Mouse (Mus musculus): ENCODE results near the gene Armc8.

DNA sequence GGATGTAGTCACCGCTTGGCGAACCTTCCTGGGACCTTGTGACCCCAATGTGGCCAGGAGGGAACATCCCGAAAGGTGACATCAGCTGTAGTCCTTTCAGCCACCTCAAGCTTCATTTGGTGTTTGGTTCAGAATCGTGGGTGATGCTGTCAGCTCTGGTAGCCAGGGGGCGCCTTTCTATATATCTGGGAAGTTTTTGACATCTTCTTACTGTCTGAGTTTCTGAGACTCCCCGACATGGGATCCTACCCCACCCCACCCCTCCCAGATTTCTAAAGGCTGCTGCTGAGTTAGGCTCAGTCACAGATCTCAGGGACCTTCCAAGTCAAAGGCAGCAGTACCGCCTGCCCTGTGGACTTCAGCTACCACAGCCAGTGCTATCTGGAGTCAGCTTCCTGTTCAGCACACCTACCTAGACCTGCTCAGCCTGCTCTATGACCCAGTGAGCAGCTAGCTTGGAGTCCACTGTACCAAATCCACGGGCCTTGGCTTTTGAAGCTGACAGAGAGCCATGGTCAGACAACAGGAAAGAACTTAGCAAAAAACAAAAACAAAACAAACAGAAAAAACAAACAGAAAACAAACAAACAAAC is 98.9 kb downstream of the Armc8 start:
- no peak for TF ChIP-seq CTCF (IDR thresholded peaks at IDR 0.05; ENCODE audit: borderline replicate concordance, control insufficient read depth, extremely low read depth, insufficient read depth, low read length, poor library complexity)
- no peak for TF ChIP-seq POLR2A (IDR thresholded peaks at IDR 0.05; ENCODE audit: control insufficient read depth, extremely low read depth, insufficient read depth, low read length, poor library complexity)
